Mouse (Mus musculus) erythroblast, embryonic 14.5 days (primary cell): Measurements from ENCODE around the gene Ankrd16.

ENCODE experiments used
- GATA1 ChIP-seq: IDR thresholded peaks from 2 replicates; pipeline ENCODE4 v1.6.1; 2012; ENCODE audit warnings: low read length, inconsistent platforms, mixed read lengths
- TAL1 ChIP-seq: IDR thresholded peaks from 3 replicates; pipeline ENCODE4 v1.6.1; 2012; ENCODE audit warnings: low read length, inconsistent platforms, mixed read lengths

- no peak for TF ChIP-seq TAL1
- TF ChIP-seq GATA1: no peak
Measured at GRCm38 (mm10) chr2:11762541-11762940, 15.1 kb upstream of the Ankrd16 start.
